Mouse (Mus musculus) kidney, embryonic 16.5 days (tissue): ENCODE data around the gene Exoc2. TPM values are rescaled to one million over a fixed set of nuclear protein-coding genes. Genes with fewer than 3 reads are reported as not detected.
A peak's percentile ranks its signal among the peaks of the same experiment; 100 is the strongest.

Source experiments
- ATAC-seq: fragments of 200-750 bp; cut with Nextera tagmentation; 2 replicates; pipeline ENCODE4 v1.8.0; 2017; ENCODE audit warnings: moderate TSS enrichment; ENCODE audit not compliant: low FRiP score, low TSS enrichment
- H3K27ac ChIP-seq: fragments of 300-500 bp; sonication (generic); 2 replicates; pipeline ENCODE4 v1.5.1; 2014; ENCODE audit warnings: low read length
- H3K27me3 ChIP-seq: fragments of 300-500 bp; sonication (generic); 2 replicates; pipeline ENCODE4 v1.6.1; 2014; ENCODE audit warnings: low read length, control low read depth, mixed read lengths; ENCODE audit not compliant: insufficient read depth
- H3K36me3 ChIP-seq: fragments of 300-500 bp; sonication (generic); 2 replicates; pipeline ENCODE4 v1.6.1; 2014; ENCODE audit warnings: low read length, control low read depth, mixed read lengths; ENCODE audit not compliant: insufficient read depth
- H3K4me1 ChIP-seq: fragments of 300-500 bp; sonication (generic); 2 replicates; pipeline ENCODE4 v1.6.1; 2014; ENCODE audit warnings: low read length, control low read depth, mixed read lengths; ENCODE audit not compliant: insufficient read depth
- H3K4me2 ChIP-seq: fragments of 300-500 bp; sonication (generic); replicated peaks from 2 replicates; pipeline ENCODE4 v1.6.1; 2014; ENCODE audit warnings: low read depth, low read length
- H3K4me3 ChIP-seq: fragments of 300-500 bp; sonication (generic); 2 replicates; pipeline ENCODE4 v1.5.1; 2014; ENCODE audit warnings: mild to moderate bottlenecking, low read length
- H3K9ac ChIP-seq: fragments of 300-500 bp; sonication (generic); replicated peaks from 2 replicates; pipeline ENCODE4 v1.6.1; 2014; ENCODE audit warnings: low read length
- H3K9me3 ChIP-seq: fragments of 300-500 bp; sonication (generic); 2 replicates; pipeline ENCODE4 v1.6.1; 2016; ENCODE audit warnings: low read length, control low read depth
- WGBS: fragments of 180-500 bp; shearing (Covaris S2); extraction: QIAGEN DNeasy Blood & Tissue Kit; methylation state at CpG from one replicate; pipeline ENCODE4 v1.1.7; 2014; 5-methylcytosine and 5-hydroxymethylcytosine counted together
- polyA plus RNA-seq: library from polyadenylated mRNA; unstranded; fragments of >200 nt; fragmentation: Nextera tagmentation; extraction: Ambion mirVana; gene quantifications from 2 replicates; pipeline ENCODE4 v1.2.1, GENCODE M21; 2015

Exoc2 gene
- 28.1 and 31.3 TPM in 2 replicates for polyA plus RNA-seq

DNA sequence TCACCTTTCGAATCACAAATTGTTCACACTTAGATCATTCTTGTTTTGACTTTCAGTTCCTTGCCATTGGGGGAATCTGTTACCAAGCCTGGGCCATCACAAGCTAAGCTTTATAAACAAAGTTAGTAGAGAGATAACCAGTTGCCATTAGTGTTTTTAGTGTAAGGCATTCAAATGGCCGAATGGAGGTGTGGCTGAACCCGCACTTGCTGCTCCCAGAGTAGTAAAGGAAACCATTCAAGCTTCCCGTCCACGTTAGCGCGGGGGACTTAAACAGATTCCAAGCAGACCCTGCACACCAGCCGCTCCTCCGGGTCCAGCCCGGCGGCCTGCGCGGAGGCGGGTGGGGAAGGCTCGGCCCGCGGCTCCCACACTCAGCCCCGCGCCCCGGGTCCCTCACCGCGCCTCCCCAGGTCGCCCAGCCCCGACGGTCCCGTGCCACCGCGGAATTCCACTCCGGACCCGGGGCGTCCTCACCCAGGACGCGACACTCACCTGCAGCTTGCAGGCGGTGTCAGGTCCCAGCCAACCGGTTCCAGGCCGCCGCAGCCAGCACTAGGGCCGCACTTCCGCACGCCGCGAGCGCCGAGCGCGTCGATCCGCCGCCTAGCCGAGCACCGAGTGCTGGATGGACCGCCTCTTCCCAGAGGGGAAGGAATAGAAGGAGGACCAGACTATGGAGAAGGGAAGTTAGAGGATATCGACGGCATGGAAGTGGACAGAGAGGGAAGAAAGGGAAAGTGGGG is at the start of gene Exoc2, which contains the start of gene Gm5447:
Gene Exoc2 (minus strand): TSS at position 593 of the 746 bp plus-strand sequence.
Gene Gm5447 (plus strand): TSS at position 704 of the 746 bp plus-strand sequence.
- Histone ChIP-seq H3K4me1 (peaks cover 9% of the 10 kb centered on the region; the same call in 1 of the 2 replicates), H3K27me3 (no peaks in the 10 kb centered on the region; the same call in none of the 2 replicates), H3K9ac (peak within 1 kb of the TSS; percentile 95), H3K4me3 (peak within 1 kb of the TSS; percentile 93), H3K27ac (peak within 1 kb of the TSS; percentile 90), H3K36me3 (no peaks in the 10 kb centered on the region), H3K4me2 (peak within 1 kb of the TSS; percentile 72), H3K9me3 (no peaks in the 10 kb centered on the region)
- WGBS: under 1% methylated on average over 52 of the region's 54 CpGs
- peak; percentile 99 for ATAC-seq

- no peak overlapping the region for H3K9ac ChIP-seq
- H3K4me2 ChIP-seq: no peak overlapping the region
- WGBS: 69% methylated on average over 3 of the region's 3 CpGs
- no peaks in the 10 kb centered on the region for H3K36me3 ChIP-seq
- H3K27ac ChIP-seq: no peak overlapping the region
- 0 out of 2 replicates have a peak, but pooled peaks cover 2% of the 10 kb centered on the region for H3K27me3 ChIP-seq
- no peak overlapping the region for H3K4me3 ChIP-seq
- ATAC-seq: no peak
- no peaks in the 10 kb centered on the region for H3K9me3 ChIP-seq
- 0 out of 2 replicates have a peak, but pooled peaks cover 4% of the 10 kb centered on the region for H3K4me1 ChIP-seq
Measured at GRCm38 (mm10) chr13:31023664-31024063, 49.8 kb upstream of the Exoc2 start.

DNA sequence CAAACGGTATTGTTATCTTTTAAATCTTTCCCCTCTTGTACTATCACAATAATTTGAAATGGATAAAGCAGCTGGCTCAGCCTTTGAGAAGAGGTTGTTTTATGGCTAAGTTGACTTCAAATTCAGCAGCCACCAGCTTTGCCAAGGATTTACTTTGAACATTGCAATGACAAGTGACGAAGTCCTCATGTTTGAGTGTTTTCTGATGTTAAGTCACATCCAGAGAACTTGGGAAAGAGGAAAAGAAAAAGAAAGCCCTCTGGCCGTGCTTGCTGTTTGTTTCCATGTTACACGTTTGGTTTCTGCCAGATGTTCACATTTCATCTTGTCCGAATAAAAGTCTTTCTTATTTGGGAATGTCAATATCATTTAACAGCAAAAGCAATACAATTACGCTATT is 48.0 kb upstream of the Exoc2 start:
- Histone ChIP-seq H3K4me1 (0 out of 2 replicates have a peak, but pooled peaks cover 4% of the 10 kb centered on the region), H3K27me3 (0 out of 2 replicates have a peak, but pooled peaks cover 2% of the 10 kb centered on the region), H3K4me2 (no peak overlapping the region), H3K36me3 (no peaks in the 10 kb centered on the region), H3K27ac (no peak overlapping the region), H3K4me3 (no peak overlapping the region), H3K9me3 (no peaks in the 10 kb centered on the region), H3K9ac (no peak overlapping the region)
- WGBS: 43% methylated on average over 6 of the region's 6 CpGs
- ATAC-seq: no peak

- H3K9me3 ChIP-seq: no peaks in the 10 kb centered on the region
- H3K27ac ChIP-seq: no peak overlapping the region
- H3K4me2 ChIP-seq: no peak overlapping the region
- no peaks in the 10 kb centered on the region for H3K36me3 ChIP-seq
- H3K9ac ChIP-seq: no peak overlapping the region
- 0 out of 2 replicates have a peak, but pooled peaks cover 4% of the 10 kb centered on the region for H3K4me1 ChIP-seq
- 44% methylated on average over 4 of the region's 4 CpGs for WGBS
- no peak for ATAC-seq
- H3K4me3 ChIP-seq: no peak overlapping the region
- H3K27me3 ChIP-seq: 0 out of 2 replicates have a peak, but pooled peaks cover 2% of the 10 kb centered on the region
Measured at GRCm38 (mm10) chr13:31021514-31021913, 47.6 kb upstream of the Exoc2 start.

GRCm38 (mm10) chr13:31017545-31017944 is 43.7 kb upstream of the Exoc2 start:
- no peak overlapping the region for H3K4me2 ChIP-seq
- no peak for ATAC-seq
- 90% methylated on average over 3 of the region's 3 CpGs for WGBS

GRCm38 (mm10) chr13:31004995-31005394 is 31.1 kb upstream of the Exoc2 start:
- H3K27me3 ChIP-seq: no peaks in the 10 kb centered on the region
- ATAC-seq: no peak
- no peak overlapping the region for H3K27ac ChIP-seq
- no peaks in the 10 kb centered on the region for H3K9me3 ChIP-seq
- 0 out of 2 replicates have a peak overlapping the region, but pooled peaks have one; percentile 40 for H3K4me2 ChIP-seq
- H3K4me1 ChIP-seq: no peaks in the 10 kb centered on the region
- WGBS: 64% methylated on average over 4 of the region's 4 CpGs
- no peak overlapping the region for H3K9ac ChIP-seq
- no peak overlapping the region for H3K4me3 ChIP-seq
- H3K36me3 ChIP-seq: no peaks in the 10 kb centered on the region

More at GRCm38 (mm10) chr13:31017545-31017944, 43.7 kb upstream of the Exoc2 start:
- H3K27me3 ChIP-seq: no peaks in the 10 kb centered on the region
- H3K27ac ChIP-seq: no peak overlapping the region
- no peak overlapping the region for H3K9ac ChIP-seq
- no peaks in the 10 kb centered on the region for H3K36me3 ChIP-seq
- no peaks in the 10 kb centered on the region for H3K9me3 ChIP-seq
- no peak overlapping the region for H3K4me3 ChIP-seq
- H3K4me1 ChIP-seq: 0 out of 2 replicates have a peak, but pooled peaks cover 4% of the 10 kb centered on the region

GRCm38 (mm10) chr13:31004458-31004857 is 30.6 kb upstream of the Exoc2 start:
- no peak overlapping the region for H3K4me3 ChIP-seq
- H3K4me2 ChIP-seq: peak overlapping the region; percentile 40
- H3K27ac ChIP-seq: no peak overlapping the region
- H3K36me3 ChIP-seq: no peaks in the 10 kb centered on the region
- H3K9me3 ChIP-seq: no peaks in the 10 kb centered on the region
- no peaks in the 10 kb centered on the region for H3K4me1 ChIP-seq
- 47% methylated on average over 12 of the region's 12 CpGs for WGBS
- H3K27me3 ChIP-seq: no peaks in the 10 kb centered on the region
- no peak for ATAC-seq
- H3K9ac ChIP-seq: no peak overlapping the region

GRCm38 (mm10) chr13:30999799-31000198 is 25.9 kb upstream of the Exoc2 start:
- H3K27me3 ChIP-seq: no peaks in the 10 kb centered on the region
- no peaks in the 10 kb centered on the region for H3K36me3 ChIP-seq
- no peak overlapping the region for H3K9ac ChIP-seq
- no peaks in the 10 kb centered on the region for H3K4me1 ChIP-seq
- no peak overlapping the region for H3K4me3 ChIP-seq
- no peak overlapping the region for H3K27ac ChIP-seq
- ATAC-seq: no peak
- no peaks in the 10 kb centered on the region for H3K9me3 ChIP-seq
- WGBS: 88% methylated on average over 6 of the region's 6 CpGs
- no peak overlapping the region for H3K4me2 ChIP-seq

DNA sequence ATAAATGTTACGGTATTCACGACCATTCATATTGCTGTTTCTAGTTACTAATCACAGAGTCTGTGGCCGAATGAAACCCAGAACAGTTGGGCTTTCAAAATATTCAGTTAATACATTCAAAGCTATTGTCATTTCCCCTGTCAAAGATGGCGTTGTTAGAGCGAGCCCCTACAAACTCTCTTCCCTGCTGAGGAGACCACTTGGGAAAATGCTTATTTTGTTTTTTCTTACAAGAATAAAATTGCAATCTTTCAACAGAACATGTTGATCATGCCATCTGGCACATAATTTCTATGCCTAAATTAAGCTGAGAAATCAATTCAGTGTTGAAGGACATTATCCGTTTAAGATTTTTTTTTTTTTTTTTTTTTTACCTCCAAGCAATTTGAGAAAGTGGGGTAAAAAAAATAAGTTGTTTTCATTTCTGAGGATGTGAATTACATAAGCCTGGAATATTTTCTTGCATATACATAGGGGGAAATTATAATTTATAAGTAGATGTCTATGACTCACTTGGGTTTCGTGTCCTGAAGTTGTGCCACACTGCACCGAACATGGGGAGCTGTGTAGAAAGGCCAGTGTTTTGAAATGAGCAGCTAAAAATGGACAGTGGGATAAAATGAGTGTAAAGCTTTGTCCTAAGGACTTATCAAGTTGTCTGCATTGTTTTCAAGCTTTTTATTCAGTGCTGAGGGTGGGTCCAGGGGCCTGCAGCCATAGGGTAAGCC is 23.8 kb upstream of the Exoc2 start:
- peaks cover 4% of the 10 kb centered on the region; the same call in 1 of the 2 replicates for H3K27me3 ChIP-seq
- H3K27ac ChIP-seq: no peak overlapping the region
- no peak overlapping the region for H3K9ac ChIP-seq
- H3K36me3 ChIP-seq: no peaks in the 10 kb centered on the region
- H3K9me3 ChIP-seq: no peaks in the 10 kb centered on the region
- H3K4me3 ChIP-seq: no peak overlapping the region
- H3K4me2 ChIP-seq: no peak overlapping the region
- no peak for ATAC-seq
- WGBS: 87% methylated on average over 8 of the region's 8 CpGs
- H3K4me1 ChIP-seq: no peaks in the 10 kb centered on the region
